Mouse (Mus musculus) hindbrain, embryonic 11.5 days (tissue): ENCODE measurements at regions not wholly inside any gene's neighbourhood (a gene's known extent, or its start where the extent isn't known, plus 50 kb on each side); places are given as distances from the start of the nearest gene placed in this dataset.

ENCODE experiments used
- ATAC-seq: fragments of 200-750 bp; cut with Nextera tagmentation; 2 replicates; pipeline ENCODE4 v1.8.0; 2017; ENCODE audit warnings: mild to moderate bottlenecking, moderate TSS enrichment, moderate library complexity; ENCODE audit not compliant: low FRiP score
- DNase-seq: peaks from one replicate; pipeline ENCODE4 v3.0.0-alpha.2; 2015; ENCODE audit warnings: low spot score
- H3K27ac ChIP-seq: fragments of 300-500 bp; sonication (generic); 2 replicates; pipeline ENCODE4 v1.5.1; 2014; ENCODE audit warnings: mild to moderate bottlenecking, low read depth, low read length
- H3K27me3 ChIP-seq: fragments of 300-500 bp; sonication (generic); 2 replicates; pipeline ENCODE4 v1.6.1; 2014; ENCODE audit warnings: mild to moderate bottlenecking, low read length, moderate library complexity, mixed read lengths; ENCODE audit not compliant: control insufficient read depth, insufficient read depth
- H3K36me3 ChIP-seq: fragments of 300-500 bp; sonication (generic); 2 replicates; pipeline ENCODE4 v1.6.1; 2014; ENCODE audit warnings: mild to moderate bottlenecking, low read length, moderate library complexity, mixed read lengths; ENCODE audit not compliant: control insufficient read depth, insufficient read depth
- H3K4me1 ChIP-seq: fragments of 300-500 bp; sonication (generic); replicated peaks from 2 replicates; pipeline ENCODE4 v1.6.1; 2014; ENCODE audit warnings: low read length, mixed read lengths; ENCODE audit not compliant: control insufficient read depth, insufficient read depth
- H3K4me2 ChIP-seq: fragments of 300-500 bp; sonication (generic); replicated peaks from 2 replicates; pipeline ENCODE4 v1.6.1; 2014; ENCODE audit warnings: mild to moderate bottlenecking, low read depth, low read length
- H3K4me3 ChIP-seq: fragments of 300-500 bp; sonication (generic); 2 replicates; pipeline ENCODE4 v1.5.1; 2014; ENCODE audit warnings: low read depth, low read length
- H3K9ac ChIP-seq: fragments of 300-500 bp; sonication (generic); 2 replicates; pipeline ENCODE4 v1.6.1; 2014; ENCODE audit warnings: low read depth, low read length
- H3K9me3 ChIP-seq: fragments of 300-500 bp; sonication (generic); 2 replicates; pipeline ENCODE4 v1.6.1; 2016; ENCODE audit warnings: low read length; ENCODE audit not compliant: control insufficient read depth
- WGBS: fragments of 180-500 bp; shearing (Covaris S2); extraction: QIAGEN DNeasy Blood & Tissue Kit; methylation state at CpG from one replicate; pipeline ENCODE4 v1.1.7; 2014; 5-methylcytosine and 5-hydroxymethylcytosine counted together

DNA sequence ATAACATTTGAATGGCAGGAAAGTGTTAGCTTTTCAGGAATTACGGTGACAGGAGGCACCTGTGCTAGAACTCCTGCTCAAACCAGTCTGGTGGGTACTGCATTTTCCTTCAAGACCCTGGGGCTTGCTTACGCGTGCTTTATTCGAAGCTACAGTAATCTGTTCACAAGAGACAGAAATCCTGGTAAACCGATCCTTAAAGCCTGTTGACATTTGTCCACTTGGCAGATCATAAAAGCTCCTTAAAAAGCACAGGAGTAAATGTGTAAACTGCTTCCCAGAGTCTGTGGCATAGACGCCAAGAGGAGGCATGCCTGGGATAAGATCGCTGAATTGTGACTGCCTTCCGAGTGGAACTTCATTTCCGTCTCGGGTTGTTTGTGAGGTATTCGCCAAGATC is 130.5 kb downstream of the Rpl36a-ps1 start:
- no peaks in the 10 kb centered on the region for H3K27me3 ChIP-seq
- DNase-seq (no peak), ATAC-seq (no peak)
- WGBS, result 85% methylated on average over 11 of the region's 11 CpGs
- H3K4me1 ChIP-seq, result no peaks in the 10 kb centered on the region
- H3K9ac ChIP-seq, result no peak overlapping the region
- no peaks in the 10 kb centered on the region for H3K9me3 ChIP-seq
- no peak overlapping the region for H3K4me3 ChIP-seq
- no peak overlapping the region for H3K4me2 ChIP-seq
- H3K36me3 ChIP-seq, result no peaks in the 10 kb centered on the region
- H3K27ac ChIP-seq, result no peak overlapping the region

DNA sequence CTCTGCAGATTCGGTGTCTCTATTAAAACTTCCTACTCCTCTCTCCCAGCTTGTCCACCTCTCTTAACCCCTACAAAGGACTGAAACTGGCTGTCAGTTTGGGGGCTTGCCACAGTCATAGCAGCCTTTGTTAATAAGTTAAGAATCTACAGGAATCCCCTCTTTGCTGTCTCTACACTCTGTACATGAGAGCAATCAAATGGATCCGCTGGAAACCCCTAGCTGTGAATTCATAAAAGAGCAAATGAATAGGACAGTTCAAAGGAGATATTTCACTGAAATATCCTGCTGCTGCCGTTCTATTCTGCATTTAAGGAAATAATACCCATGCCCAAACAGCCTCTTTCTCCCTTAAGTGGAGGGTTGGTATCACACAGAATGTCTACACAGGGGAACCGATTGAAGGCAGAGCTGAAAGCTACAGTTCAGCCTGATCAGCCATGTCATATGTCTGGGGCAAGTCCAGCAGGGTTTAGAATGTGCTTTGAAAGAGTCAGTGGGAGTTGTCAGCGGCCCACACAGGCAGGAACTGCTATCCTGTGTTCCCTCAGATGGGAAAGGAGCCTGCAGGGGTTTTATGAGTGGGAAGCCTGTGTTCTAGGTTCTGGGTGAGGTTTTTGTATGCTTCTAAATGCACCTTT is 131.9 kb downstream of the Rpl36a-ps1 start:
- H3K9ac ChIP-seq, result no peak overlapping the region
- peak; percentile 81 for ATAC-seq
- no peaks in the 10 kb centered on the region for H3K4me1 ChIP-seq
- no peak overlapping the region for H3K27ac ChIP-seq
- H3K27me3 ChIP-seq, result no peaks in the 10 kb centered on the region
- H3K9me3 ChIP-seq, result no peaks in the 10 kb centered on the region
- no peaks in the 10 kb centered on the region for H3K36me3 ChIP-seq
- WGBS, result 40% methylated on average over 5 of the region's 5 CpGs
- DNase-seq, result peak; percentile 7
- no peak overlapping the region for H3K4me3 ChIP-seq
- H3K4me2 ChIP-seq, result no peak overlapping the region

DNA sequence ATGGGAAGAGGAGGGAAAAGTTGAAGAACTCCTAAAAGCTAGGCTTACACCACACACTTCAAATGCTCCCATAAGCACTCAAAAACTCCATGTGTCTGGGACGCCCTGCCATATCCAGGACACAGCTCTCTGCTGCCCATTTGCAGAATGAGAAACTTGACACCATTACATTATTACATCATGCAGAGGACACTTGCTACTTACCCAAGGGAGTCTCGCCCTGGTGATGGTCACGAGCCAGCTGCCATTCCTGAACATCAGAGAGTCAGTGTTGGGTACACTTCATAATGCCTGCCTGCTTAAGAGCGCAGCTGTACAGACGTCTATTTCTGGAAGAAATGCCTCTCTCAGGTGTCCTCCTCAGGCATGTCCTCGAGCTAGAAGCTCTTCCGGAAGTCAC is 135.3 kb downstream of the Rpl36a-ps1 start:
- H3K4me2 ChIP-seq, result no peak overlapping the region
- ATAC-seq, result no peak
- no peaks in the 10 kb centered on the region for H3K4me1 ChIP-seq
- H3K4me3 ChIP-seq, result no peak overlapping the region
- no peaks in the 10 kb centered on the region for H3K27me3 ChIP-seq
- no peaks in the 10 kb centered on the region for H3K9me3 ChIP-seq
- no peaks in the 10 kb centered on the region for H3K36me3 ChIP-seq
- H3K27ac ChIP-seq, result no peak overlapping the region
- H3K9ac ChIP-seq, result no peak overlapping the region
- WGBS, result 87% methylated on average over 7 of the region's 7 CpGs
- no peak for DNase-seq

- Histone ChIP-seq H3K4me1 (no peaks in the 10 kb centered on the region), H3K9me3 (no peaks in the 10 kb centered on the region), H3K4me3 (no peak overlapping the region), H3K36me3 (no peaks in the 10 kb centered on the region), H3K27ac (no peak overlapping the region), H3K27me3 (no peaks in the 10 kb centered on the region), H3K9ac (no peak overlapping the region), H3K4me2 (no peak overlapping the region)
- DNase-seq (no peak), ATAC-seq (no peak)
- WGBS, result 61% methylated on average over 1 of the region's 1 CpGs
These were observed 145.6 kb downstream of the Rpl36a-ps1 start for GRCm38 (mm10) chr14:98848500-98848899.

GRCm38 (mm10) chr14:98844221-98844620 is 149.9 kb downstream of the Rpl36a-ps1 start:
- no peak overlapping the region for H3K9ac ChIP-seq
- 83% methylated on average over 2 of the region's 2 CpGs for WGBS

GRCm38 (mm10) chr14:98834316-98834715 is 159.8 kb downstream of the Rpl36a-ps1 start:
- Histone ChIP-seq H3K4me2 (no peak overlapping the region), H3K36me3 (no peaks in the 10 kb centered on the region), H3K4me1 (no peaks in the 10 kb centered on the region), H3K9ac (no peak overlapping the region), H3K4me3 (no peak overlapping the region), H3K9me3 (no peaks in the 10 kb centered on the region), H3K27me3 (no peaks in the 10 kb centered on the region), H3K27ac (no peak overlapping the region)
- 85% methylated on average over 5 of the region's 5 CpGs for WGBS
- DNase-seq (no peak), ATAC-seq (no peak)

More at GRCm38 (mm10) chr14:98844221-98844620, 149.9 kb downstream of the Rpl36a-ps1 start:
- Histone ChIP-seq H3K4me3 (no peak overlapping the region), H3K9me3 (no peaks in the 10 kb centered on the region), H3K4me1 (no peaks in the 10 kb centered on the region), H3K36me3 (no peaks in the 10 kb centered on the region), H3K27me3 (no peaks in the 10 kb centered on the region), H3K27ac (no peak overlapping the region), H3K4me2 (no peak overlapping the region)
- DNase-seq, result no peak
- ATAC-seq, result no peak

- Histone ChIP-seq H3K4me3 (no peak overlapping the region), H3K9me3 (no peaks in the 10 kb centered on the region), H3K27me3 (no peaks in the 10 kb centered on the region), H3K4me1 (no peaks in the 10 kb centered on the region), H3K4me2 (no peak overlapping the region), H3K36me3 (no peaks in the 10 kb centered on the region), H3K27ac (no peak overlapping the region), H3K9ac (no peak overlapping the region)
- DNase-seq (peak; percentile 34), ATAC-seq (peak; percentile 78)
- WGBS, result 60% methylated on average over 13 of the region's 13 CpGs
These were observed 160.7 kb downstream of the Rpl36a-ps1 start for GRCm38 (mm10) chr14:98833230-98833999.

GRCm38 (mm10) chr14:98832401-98832800 is 161.7 kb downstream of the Rpl36a-ps1 start:
- WGBS, result 44% methylated on average over 7 of the region's 7 CpGs
- H3K4me3 ChIP-seq, result no peak overlapping the region
- H3K4me1 ChIP-seq, result no peaks in the 10 kb centered on the region
- no peak for ATAC-seq
- H3K36me3 ChIP-seq, result no peaks in the 10 kb centered on the region
- no peaks in the 10 kb centered on the region for H3K9me3 ChIP-seq
- H3K9ac ChIP-seq, result no peak overlapping the region
- H3K27me3 ChIP-seq, result no peaks in the 10 kb centered on the region
- peak; percentile 21 for DNase-seq
- H3K27ac ChIP-seq, result no peak overlapping the region
- H3K4me2 ChIP-seq, result no peak overlapping the region
